Mouse (Mus musculus): ENCODE results near the gene Slc7a4.

DNA sequence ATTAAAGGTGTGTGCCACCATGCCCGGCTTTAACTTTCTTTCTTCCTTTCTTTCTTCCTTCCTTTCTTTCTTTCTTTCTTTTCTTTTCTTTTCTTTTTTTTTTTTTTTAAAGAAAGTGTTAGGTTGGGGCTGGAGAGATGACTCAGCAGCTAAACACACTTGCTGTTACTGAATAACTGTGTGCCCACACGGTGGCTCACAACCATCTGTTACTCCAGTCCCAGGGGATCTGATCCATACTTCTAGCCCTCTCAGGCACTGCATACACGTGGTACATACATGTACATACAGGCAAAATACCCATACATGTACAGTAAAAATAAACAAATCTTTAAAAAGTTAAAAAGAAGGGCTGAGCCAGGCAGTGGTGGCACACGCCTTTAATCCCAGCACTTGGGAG, 28.4 kb upstream of the Slc7a4 start:
- TF ChIP-seq POLR2A (IDR thresholded peaks at IDR 0.05; ENCODE audit: insufficient read depth, low read depth, low read length), result no peak
- TF ChIP-seq EP300 (IDR thresholded peaks at IDR 0.05; ENCODE audit: insufficient read depth, low read depth, low read length), result no peak
- TF ChIP-seq CTCF (IDR thresholded peaks at IDR 0.05), result no peak
